Mouse (Mus musculus): ENCODE measurements around the gene Ttf2. TPM values are rescaled to one million over a fixed set of nuclear protein-coding genes. Genes with fewer than 3 reads are reported as not detected.

Ttf2 gene
- polyA plus RNA-seq, 1 experiment from 2014 or later, result 2.7 TPM

- no peak for ATAC-seq
- 88% methylated on average over 8 of the region's 8 CpGs for WGBS
- Histone ChIP-seq H3K9me3 (ENCODE audit: control insufficient read depth) (no peaks in the 10 kb centered on the region), H3K36me3 (ENCODE audit: control insufficient read depth, insufficient read depth) (no peaks in the 10 kb centered on the region), H3K9ac (ENCODE audit: low read depth, low read length) (peak overlapping the region; percentile 7; the same call in 1 of the 2 replicates), H3K4me3 (ENCODE audit: low read depth, low read length) (no peak overlapping the region), H3K4me2 (replicated peaks; ENCODE audit: low read depth) (no peak overlapping the region), H3K27ac (ENCODE audit: low read depth, low read length) (no peak overlapping the region), H3K4me1 (replicated peaks; ENCODE audit: control insufficient read depth, insufficient read depth, low read length) (peaks cover 6% of the 10 kb centered on the region; the same call in 1 of the 2 replicates), H3K27me3 (replicated peaks; ENCODE audit: control insufficient read depth, insufficient read depth, low read length) (no peaks in the 10 kb centered on the region)
- TF ChIP-seq CTCF (IDR thresholded peaks at IDR 0.05; ENCODE audit: low read depth), result no peak
These were observed 43.1 kb upstream of the Ttf2 start for GRCm38 (mm10) chr3:101012597-101012996.

- Histone ChIP-seq H3K9me3 (ENCODE audit: control insufficient read depth) (no peaks in the 10 kb centered on the region), H3K9ac (ENCODE audit: low read depth, low read length) (no peak overlapping the region; the same call in 1 of the 2 replicates), H3K27ac (ENCODE audit: low read depth, low read length) (no peak overlapping the region), H3K27me3 (replicated peaks; ENCODE audit: control insufficient read depth, insufficient read depth, low read length) (no peaks in the 10 kb centered on the region), H3K4me2 (replicated peaks; ENCODE audit: low read depth) (no peak overlapping the region; the same call in 1 of the 2 replicates), H3K36me3 (ENCODE audit: control insufficient read depth, insufficient read depth) (no peaks in the 10 kb centered on the region), H3K4me1 (replicated peaks; ENCODE audit: control insufficient read depth, insufficient read depth, low read length) (peaks cover 9% of the 10 kb centered on the region; the same call in 1 of the 2 replicates), H3K4me3 (ENCODE audit: low read depth, low read length) (no peak overlapping the region)
- TF ChIP-seq CTCF (IDR thresholded peaks at IDR 0.05; ENCODE audit: low read depth), result no peak
- no peak for ATAC-seq
- WGBS, result 52% methylated on average over 10 of the region's 10 CpGs
These were observed 42.7 kb upstream of the Ttf2 start for GRCm38 (mm10) chr3:101012131-101012571.

GRCm38 (mm10) chr3:101011203-101011600, 41.7 kb upstream of the Ttf2 start:
- 47% methylated on average over 5 of the region's 5 CpGs for WGBS
- Histone ChIP-seq H3K4me2 (replicated peaks; ENCODE audit: low read depth) (no peak overlapping the region), H3K4me1 (replicated peaks; ENCODE audit: control insufficient read depth, insufficient read depth, low read length) (peaks cover 9% of the 10 kb centered on the region; the same call in 1 of the 2 replicates), H3K4me3 (ENCODE audit: low read depth, low read length) (no peak overlapping the region), H3K27ac (ENCODE audit: low read depth, low read length) (peak overlapping the region; percentile 62), H3K27me3 (replicated peaks; ENCODE audit: control insufficient read depth, insufficient read depth, low read length) (no peaks in the 10 kb centered on the region), H3K36me3 (ENCODE audit: control insufficient read depth, insufficient read depth) (no peaks in the 10 kb centered on the region), H3K9ac (ENCODE audit: low read depth, low read length) (no peak overlapping the region), H3K9me3 (ENCODE audit: control insufficient read depth) (no peaks in the 10 kb centered on the region)
- ATAC-seq, result peak; percentile 77
- TF ChIP-seq CTCF (IDR thresholded peaks at IDR 0.05; ENCODE audit: low read depth), result no peak

- no peaks in the 10 kb centered on the region for H3K9me3 ChIP-seq (ENCODE audit: control insufficient read depth)
- no peaks in the 10 kb centered on the region for H3K36me3 ChIP-seq (ENCODE audit: control insufficient read depth, insufficient read depth)
- H3K9ac ChIP-seq (ENCODE audit: low read depth, low read length), result no peak overlapping the region
- peak; percentile 50 for TF ChIP-seq CTCF (IDR thresholded peaks at IDR 0.05; ENCODE audit: low read depth)
- H3K4me1 ChIP-seq (replicated peaks; ENCODE audit: control insufficient read depth, insufficient read depth, low read length), result peaks cover 12% of the 10 kb centered on the region; the same call in 1 of the 2 replicates
- H3K4me2 ChIP-seq (replicated peaks; ENCODE audit: low read depth), result no peak overlapping the region
- H3K4me3 ChIP-seq (ENCODE audit: low read depth, low read length), result no peak overlapping the region
- 38% methylated on average over 4 of the region's 4 CpGs for WGBS
- peak; percentile 87 for ATAC-seq
- peak overlapping the region; percentile 62 for H3K27ac ChIP-seq (ENCODE audit: low read depth, low read length)
- H3K27me3 ChIP-seq (replicated peaks; ENCODE audit: control insufficient read depth, insufficient read depth, low read length), result no peaks in the 10 kb centered on the region
These were observed 41.2 kb upstream of the Ttf2 start for GRCm38 (mm10) chr3:101010589-101011202.

- Histone ChIP-seq H3K4me2 (replicated peaks; ENCODE audit: low read depth) (no peak overlapping the region), H3K27me3 (replicated peaks; ENCODE audit: control insufficient read depth, insufficient read depth, low read length) (no peaks in the 10 kb centered on the region), H3K9ac (ENCODE audit: low read depth, low read length) (no peak overlapping the region), H3K36me3 (ENCODE audit: control insufficient read depth, insufficient read depth) (no peaks in the 10 kb centered on the region), H3K4me3 (ENCODE audit: low read depth, low read length) (no peak overlapping the region), H3K27ac (ENCODE audit: low read depth, low read length) (no peak overlapping the region), H3K4me1 (replicated peaks; ENCODE audit: control insufficient read depth, insufficient read depth, low read length) (peaks cover 7% of the 10 kb centered on the region; the same call in 1 of the 2 replicates), H3K9me3 (ENCODE audit: control insufficient read depth) (no peaks in the 10 kb centered on the region)
- TF ChIP-seq CTCF (IDR thresholded peaks at IDR 0.05; ENCODE audit: low read depth), result no peak
- WGBS, result 63% methylated on average over 5 of the region's 5 CpGs
- no peak for ATAC-seq
These were observed 37.8 kb upstream of the Ttf2 start for GRCm38 (mm10) chr3:101007112-101007782.

GRCm38 (mm10) chr3:101005392-101005791, 35.9 kb upstream of the Ttf2 start:
- no peaks in the 10 kb centered on the region for H3K36me3 ChIP-seq (ENCODE audit: control insufficient read depth, insufficient read depth)
- H3K4me2 ChIP-seq (replicated peaks; ENCODE audit: low read depth), result no peak overlapping the region
- peaks cover 7% of the 10 kb centered on the region; the same call in 1 of the 2 replicates for H3K4me1 ChIP-seq (replicated peaks; ENCODE audit: control insufficient read depth, insufficient read depth, low read length)
- no peak overlapping the region for H3K9ac ChIP-seq (ENCODE audit: low read depth, low read length)
- H3K27ac ChIP-seq (ENCODE audit: low read depth, low read length), result no peak overlapping the region
- no peak for TF ChIP-seq CTCF (IDR thresholded peaks at IDR 0.05; ENCODE audit: low read depth)
- WGBS, result 79% methylated on average over 6 of the region's 6 CpGs
- no peaks in the 10 kb centered on the region for H3K9me3 ChIP-seq (ENCODE audit: control insufficient read depth)
- ATAC-seq, result no peak
- no peaks in the 10 kb centered on the region for H3K27me3 ChIP-seq (replicated peaks; ENCODE audit: control insufficient read depth, insufficient read depth, low read length)
- H3K4me3 ChIP-seq (ENCODE audit: low read depth, low read length), result no peak overlapping the region

Measured in intestine, postnatal 0 days (tissue).